Mouse (Mus musculus): Measurements from ENCODE around the gene Slc35e3. TPM values are rescaled to one million over a fixed set of nuclear protein-coding genes. Genes with fewer than 3 reads are reported as not detected.
"Not testable (repeated sequence)": the region's sequence is repeated elsewhere in the genome, so short reads cannot be mapped to it uniquely, and the experiment has no call there.

Slc35e3 gene
- polyA plus RNA-seq, 2 experiments, result 1.3 to 1.7 TPM

DNA sequence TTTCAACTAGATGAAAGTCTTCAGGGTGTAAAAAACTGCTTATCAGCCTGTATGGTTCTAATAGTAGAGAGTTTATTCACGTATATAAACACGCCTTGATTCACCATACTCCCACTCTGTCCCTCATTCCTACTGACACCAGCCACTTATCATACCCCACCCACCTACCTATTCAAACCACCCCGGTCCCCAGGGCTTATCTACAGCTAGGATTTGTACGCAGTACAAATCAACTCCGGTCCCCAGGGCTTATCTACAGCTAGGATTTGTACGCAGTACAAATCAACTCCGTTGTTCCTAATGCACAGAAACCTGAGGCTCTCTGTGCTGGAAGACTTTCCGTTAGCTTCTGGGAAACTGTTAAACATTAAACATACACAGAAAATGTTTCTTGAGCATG, 12.5 kb downstream of the Slc35e3 start:
- not testable (repeated sequence) for H3K4me2 ChIP-seq (ENCODE audit: low read depth); H3K4me3 ChIP-seq (ENCODE audit: insufficient read depth in 1 of 2, low read depth in 2 of 2, low read length in 2 of 2); H3K9me3 ChIP-seq (ENCODE audit: control insufficient read depth, low read length); H3K36me3 ChIP-seq (replicated peaks; ENCODE audit: control insufficient read depth, insufficient read depth, low read depth); ATAC-seq (ENCODE audit: insufficient read depth); H3K27me3 ChIP-seq (ENCODE audit: control insufficient read depth, insufficient read depth, low read length); H3K9ac ChIP-seq (replicated peaks); DNase-seq (ENCODE audit: low read depth in 3 of 3, low spot score in 3 of 3); H3K27ac ChIP-seq
- H3K4me1 ChIP-seq (replicated peaks; ENCODE audit: control insufficient read depth in 2 of 2, insufficient read depth in 2 of 2, low read length in 1 of 2), result peaks cover 15 to 33% of the 10 kb centered on the region in 2 experiments
- WGBS (ENCODE audit: insufficient replicate concordance), result 9% methylated on average over 7 of the region's 8 CpGs

DNA sequence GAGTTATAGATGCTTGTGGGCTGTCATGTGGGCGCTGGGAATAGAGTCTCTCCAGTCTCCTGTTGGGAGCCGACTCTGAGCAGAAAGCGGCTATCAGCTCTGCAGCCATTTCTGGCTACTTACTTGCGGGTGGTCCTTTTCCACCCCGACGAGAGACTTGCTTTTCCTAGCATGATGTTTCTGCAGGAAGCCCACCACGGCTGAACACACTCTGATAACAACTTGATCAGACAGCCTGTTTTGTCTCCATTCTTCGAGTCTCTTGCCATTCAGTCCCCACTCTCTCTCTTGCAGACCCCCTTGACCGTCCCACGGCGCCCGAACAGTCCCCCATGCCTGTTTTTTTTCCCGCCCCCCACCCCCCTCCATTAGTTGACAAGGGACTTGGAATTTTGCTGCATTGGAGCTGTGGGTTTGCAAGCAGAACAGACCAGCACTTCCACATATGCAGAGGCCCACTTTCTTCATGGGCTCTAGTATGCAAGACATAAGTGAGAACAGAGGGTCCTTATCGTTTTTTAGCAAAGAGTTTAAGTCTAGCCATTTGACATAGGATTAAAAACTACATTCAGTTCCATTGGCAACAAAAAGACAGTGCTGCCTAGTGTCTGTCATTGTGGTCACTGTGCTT, 13.1 kb downstream of the Slc35e3 start:
- Histone ChIP-seq H3K36me3 (replicated peaks; ENCODE audit: control insufficient read depth, insufficient read depth, low read depth) (no peaks in the 10 kb centered on the region), H3K4me2 (ENCODE audit: low read depth) (no peak overlapping the region), H3K9me3 (ENCODE audit: control insufficient read depth, low read length) (no peaks in the 10 kb centered on the region), H3K4me3 (ENCODE audit: insufficient read depth in 1 of 2, low read depth in 2 of 2, low read length in 2 of 2) (no peak overlapping the region), H3K9ac (replicated peaks) (no peak overlapping the region), H3K27ac (no peak overlapping the region), H3K27me3 (ENCODE audit: control insufficient read depth, insufficient read depth, low read length) (no peaks in the 10 kb centered on the region), H3K4me1 (replicated peaks; ENCODE audit: control insufficient read depth in 2 of 2, insufficient read depth in 2 of 2, low read length in 1 of 2) (peaks cover 15 to 33% of the 10 kb centered on the region in 2 experiments)
- TF ChIP-seq CTCF (IDR thresholded peaks at IDR 0.05; ENCODE audit: low read depth) (no peak), EP300 (IDR thresholded peaks at IDR 0.05; ENCODE audit: low read depth) (no peak)
- DNase-seq (ENCODE audit: low read depth in 3 of 3, low spot score in 3 of 3), result no peak
- ATAC-seq (ENCODE audit: insufficient read depth), result no peak
- 42% methylated on average over 14 of the region's 14 CpGs for WGBS (ENCODE audit: insufficient replicate concordance)

DNA sequence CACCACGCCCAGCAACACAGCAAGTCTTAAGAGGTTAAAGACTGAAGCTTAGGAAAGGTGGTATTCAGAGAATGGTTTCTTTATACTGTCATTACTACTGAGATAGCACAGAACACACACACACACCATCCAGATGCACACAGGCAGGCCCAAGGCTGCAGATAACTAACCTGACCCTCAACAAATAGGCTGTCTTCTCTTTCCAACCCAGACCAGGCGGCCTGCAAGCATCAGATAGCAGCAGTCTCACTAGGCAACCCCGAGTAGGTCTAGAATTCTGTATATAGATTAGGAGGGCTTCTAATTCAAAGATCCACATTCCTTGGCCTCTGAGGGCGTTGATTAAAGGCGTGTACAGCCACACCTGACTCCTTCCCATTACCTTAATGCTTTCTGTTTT, 14.0 kb downstream of the Slc35e3 start:
- Histone ChIP-seq H3K36me3 (replicated peaks; ENCODE audit: control insufficient read depth, insufficient read depth, low read depth) (no peaks in the 10 kb centered on the region), H3K4me2 (ENCODE audit: low read depth) (peak overlapping the region; percentile 27), H3K4me3 (ENCODE audit: insufficient read depth in 1 of 2, low read depth in 2 of 2, low read length in 2 of 2) (no peak overlapping the region), H3K9me3 (ENCODE audit: control insufficient read depth, low read length) (no peaks in the 10 kb centered on the region), H3K9ac (replicated peaks) (no peak overlapping the region), H3K27ac (peak overlapping the region; percentile 54), H3K27me3 (ENCODE audit: control insufficient read depth, insufficient read depth, low read length) (no peaks in the 10 kb centered on the region), H3K4me1 (replicated peaks; ENCODE audit: control insufficient read depth in 2 of 2, insufficient read depth in 2 of 2, low read length in 1 of 2) (peaks cover 15 to 33% of the 10 kb centered on the region in 2 experiments)
- peak; percentile 94 for ATAC-seq (ENCODE audit: insufficient read depth)
- TF ChIP-seq EP300 (IDR thresholded peaks at IDR 0.05; ENCODE audit: low read depth), result peak; percentile 84
- no peak for TF ChIP-seq CTCF (IDR thresholded peaks at IDR 0.05; ENCODE audit: low read depth)
- WGBS (ENCODE audit: insufficient replicate concordance), result 6% methylated on average over 5 of the region's 5 CpGs
- peak; percentile 72 to 73 (median 73) for DNase-seq (ENCODE audit: low read depth in 3 of 3, low spot score in 3 of 3)

DNA sequence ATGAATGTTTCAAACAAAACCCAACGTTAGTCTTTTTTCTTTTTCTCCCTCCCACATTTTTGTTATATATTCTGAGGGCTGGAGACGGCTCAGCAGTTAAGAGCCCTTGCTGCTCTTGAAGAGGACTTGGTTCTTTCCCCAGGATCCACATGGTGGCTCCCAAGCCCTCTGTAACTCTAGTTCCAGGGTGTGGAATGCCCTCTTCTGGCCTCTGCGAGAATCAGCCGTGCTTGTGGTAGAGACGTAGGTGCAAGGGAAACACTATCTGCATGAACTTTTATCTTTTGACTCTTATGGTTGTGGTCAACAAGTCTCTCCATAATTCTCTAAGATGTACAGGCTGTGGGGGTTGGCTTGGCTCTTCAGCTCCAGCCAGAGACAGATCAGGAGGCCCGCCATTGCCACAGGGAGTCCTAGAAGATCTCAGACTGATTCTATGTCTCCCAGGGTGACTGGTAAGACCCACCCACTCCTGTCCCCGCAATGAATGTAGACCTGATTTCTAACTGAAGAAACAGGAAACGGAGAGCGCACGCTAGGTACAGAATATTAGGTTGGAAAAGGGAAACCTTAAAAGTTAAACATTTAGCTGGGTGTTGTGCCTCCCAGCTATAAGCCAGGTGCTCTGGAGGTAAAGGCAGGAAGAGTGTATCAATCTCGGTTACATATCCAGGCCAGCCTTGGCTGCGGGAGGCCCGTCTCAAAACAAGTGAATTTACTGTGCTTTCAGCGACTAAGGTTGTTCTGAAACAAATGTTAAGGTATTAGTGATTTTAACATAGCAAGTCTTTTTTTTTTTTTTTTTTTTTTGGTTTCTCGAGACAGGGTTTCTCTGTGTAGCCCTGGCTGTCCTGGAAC, 14.7 kb downstream of the Slc35e3 start:
- peak overlapping the region; percentile 54 for H3K27ac ChIP-seq
- H3K4me1 ChIP-seq (replicated peaks; ENCODE audit: control insufficient read depth in 2 of 2, insufficient read depth in 2 of 2, low read length in 1 of 2), result peaks cover 15 to 33% of the 10 kb centered on the region in 2 experiments
- DNase-seq (ENCODE audit: low read depth in 3 of 3, low spot score in 3 of 3), result peak; percentile 51 to 59 (median 55)
- ATAC-seq (ENCODE audit: insufficient read depth), result peak; percentile 48
- TF ChIP-seq CTCF (IDR thresholded peaks at IDR 0.05; ENCODE audit: low read depth), result peak; percentile 86
- TF ChIP-seq EP300 (IDR thresholded peaks at IDR 0.05; ENCODE audit: low read depth), result no peak
- H3K4me2 ChIP-seq (ENCODE audit: low read depth), result peak overlapping the region; percentile 23
- H3K9ac ChIP-seq (replicated peaks), result no peak overlapping the region
- no peaks in the 10 kb centered on the region for H3K36me3 ChIP-seq (replicated peaks; ENCODE audit: control insufficient read depth, insufficient read depth, low read depth)
- H3K9me3 ChIP-seq (ENCODE audit: control insufficient read depth, low read length), result no peaks in the 10 kb centered on the region
- H3K27me3 ChIP-seq (ENCODE audit: control insufficient read depth, insufficient read depth, low read length), result no peaks in the 10 kb centered on the region
- no peak overlapping the region for H3K4me3 ChIP-seq (ENCODE audit: insufficient read depth in 1 of 2, low read depth in 2 of 2, low read length in 2 of 2)
- WGBS (ENCODE audit: insufficient replicate concordance), result 28% methylated on average over 14 of the region's 15 CpGs

DNA sequence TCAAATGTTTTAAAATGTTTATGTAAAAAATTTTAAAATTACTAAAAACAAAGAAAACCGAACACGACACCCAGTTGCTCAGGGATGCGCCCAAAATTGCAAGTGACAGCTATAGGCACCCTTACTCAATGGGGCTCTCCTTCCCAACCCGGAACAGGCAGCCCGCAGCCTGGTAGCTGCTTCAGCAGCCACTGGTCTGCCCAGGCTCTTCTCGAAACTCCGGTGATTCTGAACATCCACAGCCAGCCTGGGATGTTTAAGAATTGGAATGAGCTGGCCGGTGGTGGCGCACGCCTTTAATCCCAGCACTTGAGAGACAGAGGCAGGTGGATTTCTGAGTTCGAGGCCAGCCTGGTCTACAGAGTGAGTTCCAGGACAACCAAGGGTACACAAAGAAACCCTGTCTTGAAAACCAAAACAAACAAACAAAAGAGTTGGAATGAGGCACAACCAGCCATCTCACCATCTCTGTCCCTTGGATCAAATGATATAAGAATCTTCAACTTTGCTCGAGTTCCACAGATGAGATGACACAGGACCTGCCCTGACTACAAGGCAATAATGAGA, 15.4 kb downstream of the Slc35e3 start:
- TF ChIP-seq EP300 (IDR thresholded peaks at IDR 0.05; ENCODE audit: low read depth) (no peak), CTCF (IDR thresholded peaks at IDR 0.05; ENCODE audit: low read depth) (no peak)
- Histone ChIP-seq H3K9ac (replicated peaks) (no peak overlapping the region), H3K4me2 (ENCODE audit: low read depth) (no peak overlapping the region), H3K27ac (no peak overlapping the region), H3K4me3 (ENCODE audit: insufficient read depth in 1 of 2, low read depth in 2 of 2, low read length in 2 of 2) (no peak overlapping the region), H3K36me3 (replicated peaks; ENCODE audit: control insufficient read depth, insufficient read depth, low read depth) (no peaks in the 10 kb centered on the region), H3K4me1 (replicated peaks; ENCODE audit: control insufficient read depth in 2 of 2, insufficient read depth in 2 of 2, low read length in 1 of 2) (peaks cover 15 to 33% of the 10 kb centered on the region in 2 experiments), H3K9me3 (ENCODE audit: control insufficient read depth, low read length) (no peaks in the 10 kb centered on the region), H3K27me3 (ENCODE audit: control insufficient read depth, insufficient read depth, low read length) (no peaks in the 10 kb centered on the region)
- WGBS (ENCODE audit: insufficient replicate concordance), result 78% methylated on average over 12 of the region's 12 CpGs
- ATAC-seq (ENCODE audit: insufficient read depth) (no peak), DNase-seq (ENCODE audit: low read depth in 3 of 3, low spot score in 3 of 3) (no peak)
